Mouse (Mus musculus) small intestine, adult 2 months (tissue): ENCODE data around the gene Cdc123. TPM values are rescaled to one million over a fixed set of nuclear protein-coding genes. Genes with fewer than 3 reads are reported as not detected.

Experiments used
- H3K27ac ChIP-seq: fragments of 200-500 bp; 2 replicates; pipeline ENCODE4 v1.5.1; 2012; ENCODE audit warnings: low read depth, low read length, control low read depth, inconsistent platforms; ENCODE audit not compliant: insufficient read depth
- H3K27me3 ChIP-seq: fragments of 200-500 bp; 2 replicates; pipeline ENCODE4 v1.6.1; 2012; ENCODE audit warnings: mild to moderate bottlenecking, moderate library complexity, low read length, inconsistent platforms; ENCODE audit not compliant: control insufficient read depth, insufficient read depth
- H3K36me3 ChIP-seq: fragments of 200-500 bp; 2 replicates; pipeline ENCODE4 v1.6.1; 2012; ENCODE audit warnings: mild to moderate bottlenecking, low read length, control low read depth, inconsistent platforms; ENCODE audit not compliant: control insufficient read depth, insufficient read depth
- H3K4me1 ChIP-seq: fragments of 200-500 bp; 2 replicates; pipeline ENCODE4 v1.6.1; 2012; ENCODE audit warnings: low read length, inconsistent platforms, mixed read lengths; ENCODE audit not compliant: control insufficient read depth, insufficient read depth, insufficient read length
- H3K4me3 ChIP-seq: fragments of 200-500 bp; 2 replicates; pipeline ENCODE4 v1.5.1; 2012; ENCODE audit warnings: low read depth, mild to moderate bottlenecking, control low read depth, inconsistent platforms, low read length, moderate library complexity
- CTCF ChIP-seq: fragments of 200-500 bp; IDR thresholded peaks from 2 replicates; pipeline ENCODE4 v1.5.1; 2012; ENCODE audit warnings: low read depth, mild to moderate bottlenecking, control low read depth, inconsistent platforms, low read length, moderate library complexity, mixed read lengths; ENCODE audit not compliant: insufficient replicate concordance, insufficient read length; ENCODE audit errors: extremely low read depth
- POLR2A ChIP-seq: fragments of 200-500 bp; IDR thresholded peaks from 2 replicates; pipeline ENCODE4 v1.6.1; 2012; ENCODE audit warnings: low read depth, mild to moderate bottlenecking, control low read depth, inconsistent platforms, low read length, moderate library complexity
- WGBS: fragments of 180-500 bp; shearing (Covaris S2); methylation state at CpG from one replicate; pipeline ENCODE4 v1.1.7; 2018; 5-methylcytosine and 5-hydroxymethylcytosine counted together
- polyA plus RNA-seq: library from polyadenylated mRNA; depleted of rRNA; stranded (reverse); fragments of >200 nt; gene quantifications from 2 replicates; pipeline ENCODE4 v1.2.3, GENCODE M21; 2012

Gene Cdc123
- polyA plus RNA-seq, 1 experiment = 39.4 TPM

DNA sequence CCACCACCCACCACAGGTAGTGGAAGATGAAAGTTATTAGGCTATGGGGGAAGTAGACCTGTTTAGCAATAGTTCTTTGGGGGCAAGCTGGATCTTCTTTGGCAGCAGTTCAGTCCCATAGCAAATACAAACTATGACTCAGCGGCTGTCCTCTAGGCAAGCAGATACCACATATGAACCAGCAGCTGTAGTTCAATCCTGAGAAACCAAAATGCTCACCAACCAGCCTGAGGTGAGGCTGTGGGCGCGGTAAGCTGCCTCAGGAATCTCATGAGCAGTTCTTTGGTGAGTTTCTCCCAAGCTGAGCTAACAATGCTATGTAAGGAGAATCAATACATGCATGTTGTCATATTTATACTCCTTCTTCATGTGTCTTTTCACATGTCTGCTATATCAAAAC lies 57.6 kb downstream of the Cdc123 start:
- H3K36me3 ChIP-seq = no peaks in the 10 kb centered on the region
- H3K27me3 ChIP-seq = no peaks in the 10 kb centered on the region
- H3K27ac ChIP-seq = no peak overlapping the region
- H3K4me1 ChIP-seq = no peaks in the 10 kb centered on the region
- 76% methylated on average over 3 of the region's 3 CpGs for WGBS
- TF ChIP-seq POLR2A (no peak), CTCF (no peak)
- H3K4me3 ChIP-seq = no peak overlapping the region

DNA sequence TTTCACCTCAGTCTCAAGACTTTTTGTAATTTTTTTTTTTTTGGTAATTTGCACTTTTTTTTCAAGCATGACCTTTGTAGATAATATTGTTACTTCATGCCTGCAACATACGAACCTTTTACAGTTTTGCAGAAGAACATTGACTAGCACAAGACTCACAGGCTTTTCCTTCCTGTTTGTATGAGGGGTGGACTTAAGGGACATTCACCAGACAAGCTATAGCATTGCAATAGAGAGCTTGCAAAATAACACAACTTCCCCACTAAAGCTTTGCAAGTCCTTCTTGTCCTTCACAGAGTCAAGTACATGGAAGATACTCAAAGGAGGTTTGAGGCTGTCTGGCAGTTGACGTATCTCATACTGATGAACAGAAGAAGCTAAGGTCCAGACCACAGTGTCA lies 72.5 kb downstream of the Cdc123 start:
- WGBS = 85% methylated on average over 2 of the region's 2 CpGs
- H3K27me3 ChIP-seq = no peaks in the 10 kb centered on the region

DNA sequence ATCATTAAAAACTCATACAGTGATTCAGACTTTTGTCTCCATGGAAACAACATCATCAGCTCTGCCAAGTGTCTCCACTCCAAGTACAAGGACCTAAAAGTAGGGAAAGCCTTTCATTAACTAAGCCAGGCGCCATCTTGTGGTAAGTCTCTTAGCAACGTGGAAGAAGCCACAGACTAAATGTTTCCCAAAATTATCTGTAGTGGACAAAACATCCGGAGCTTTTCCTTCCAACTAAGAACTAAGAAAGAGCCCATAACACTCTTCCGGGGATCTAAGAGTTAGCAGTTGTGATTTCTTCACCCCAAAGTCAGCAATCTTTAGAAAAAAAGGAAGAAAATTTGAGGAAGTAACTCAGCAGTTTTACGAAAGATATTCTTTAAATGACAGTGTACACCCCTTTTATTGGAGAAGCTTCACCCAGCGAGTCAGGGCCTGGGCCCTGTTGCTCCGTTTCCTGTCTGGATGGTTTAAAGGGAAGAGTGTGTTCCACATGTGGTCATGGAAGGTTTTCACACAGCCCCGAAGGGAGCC lies 74.2 kb downstream of the Cdc123 start:
- Histone ChIP-seq H3K4me1 (peaks cover 2% of the 10 kb centered on the region; the same call in 1 of the 2 replicates), H3K4me3 (no peak overlapping the region), H3K27ac (no peak overlapping the region), H3K36me3 (no peaks in the 10 kb centered on the region), H3K27me3 (no peaks in the 10 kb centered on the region)
- no peak for TF ChIP-seq POLR2A
- TF ChIP-seq CTCF = no peak
- WGBS = 42% methylated on average over 8 of the region's 8 CpGs

More for the DNA sequence above, 72.5 kb downstream of the Cdc123 start:
- no peak overlapping the region for H3K27ac ChIP-seq
- no peaks in the 10 kb centered on the region for H3K4me1 ChIP-seq
- no peak overlapping the region for H3K4me3 ChIP-seq
- no peak for TF ChIP-seq POLR2A
- TF ChIP-seq CTCF = no peak
- H3K36me3 ChIP-seq = no peaks in the 10 kb centered on the region

DNA sequence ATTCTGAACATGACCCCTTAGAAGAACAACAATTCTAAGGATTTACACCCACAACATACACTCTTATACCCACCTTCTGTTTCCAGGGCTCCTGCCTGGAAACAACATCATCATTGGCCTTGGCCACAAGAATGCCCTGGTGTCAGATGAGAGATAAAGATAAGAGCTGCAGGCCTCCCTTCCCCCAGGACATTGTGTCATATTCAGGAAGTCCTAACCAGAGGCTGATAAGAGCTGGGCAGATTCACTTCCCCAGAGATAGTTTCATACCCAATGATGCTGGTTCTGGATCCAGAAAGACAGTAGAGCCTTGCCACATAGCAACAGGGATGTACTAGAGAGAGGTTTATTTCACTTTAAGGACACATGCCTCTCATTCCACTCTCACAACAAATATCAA lies 75.3 kb downstream of the Cdc123 start:
- Histone ChIP-seq H3K4me3 (no peak overlapping the region), H3K4me1 (peaks cover 2% of the 10 kb centered on the region; the same call in 1 of the 2 replicates), H3K36me3 (no peaks in the 10 kb centered on the region), H3K27ac (no peak overlapping the region), H3K27me3 (no peaks in the 10 kb centered on the region)
- TF ChIP-seq CTCF (no peak), POLR2A (no peak)

DNA sequence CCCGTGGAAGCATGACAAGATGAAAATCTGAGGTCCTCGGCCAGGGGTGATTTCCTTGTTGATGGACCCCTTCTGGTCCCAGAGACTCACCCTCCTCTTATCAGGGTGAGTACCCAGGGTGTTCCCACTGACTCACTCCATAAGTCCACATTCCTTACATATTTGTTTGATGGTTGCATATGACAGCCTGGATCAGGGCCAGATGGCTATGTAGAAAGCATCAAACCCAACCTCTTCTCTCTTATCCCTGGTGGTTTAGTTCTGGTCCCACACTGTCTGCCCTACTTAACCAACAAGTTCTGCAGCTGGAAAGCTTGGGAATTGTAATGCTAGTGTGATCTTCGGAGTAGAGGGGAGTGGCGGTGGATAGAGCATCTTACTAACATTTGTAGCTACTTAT lies 76.0 kb downstream of the Cdc123 start:
- Histone ChIP-seq H3K4me1 (peaks cover 2% of the 10 kb centered on the region; the same call in 1 of the 2 replicates), H3K27ac (no peak overlapping the region)
- 93% methylated on average over 4 of the region's 4 CpGs for WGBS

DNA sequence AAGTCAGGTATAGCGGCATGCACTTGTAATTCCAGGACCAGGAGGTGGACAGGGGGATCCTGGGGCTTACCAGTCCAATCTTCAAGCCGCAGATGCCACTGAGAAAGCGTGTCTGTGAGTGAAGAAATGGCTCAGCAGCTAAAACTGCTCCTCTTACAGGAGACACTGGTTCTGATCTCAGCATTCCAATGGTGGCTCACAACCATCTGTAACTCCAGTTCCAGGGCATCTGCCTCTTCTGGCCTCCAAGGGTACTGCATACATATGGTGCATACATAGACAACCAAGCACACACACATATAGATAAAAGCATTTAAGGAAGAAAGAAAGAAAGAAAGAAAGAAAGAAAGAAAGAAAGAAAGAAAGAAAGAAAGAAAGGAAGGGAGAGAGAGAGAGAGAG lies 82.9 kb downstream of the Cdc123 start:
- H3K27ac ChIP-seq = no peak overlapping the region
- no peak for TF ChIP-seq POLR2A
- no peak for TF ChIP-seq CTCF
- H3K4me3 ChIP-seq = no peak overlapping the region
- no peaks in the 10 kb centered on the region for H3K36me3 ChIP-seq
- H3K27me3 ChIP-seq = no peaks in the 10 kb centered on the region
- 94% methylated on average over 3 of the region's 3 CpGs for WGBS
- H3K4me1 ChIP-seq = peaks cover 2% of the 10 kb centered on the region; the same call in 1 of the 2 replicates

More for the DNA sequence above, 76.0 kb downstream of the Cdc123 start:
- H3K36me3 ChIP-seq = no peaks in the 10 kb centered on the region
- H3K4me3 ChIP-seq = no peak overlapping the region
- H3K27me3 ChIP-seq = no peaks in the 10 kb centered on the region
- no peak for TF ChIP-seq POLR2A
- no peak for TF ChIP-seq CTCF

DNA sequence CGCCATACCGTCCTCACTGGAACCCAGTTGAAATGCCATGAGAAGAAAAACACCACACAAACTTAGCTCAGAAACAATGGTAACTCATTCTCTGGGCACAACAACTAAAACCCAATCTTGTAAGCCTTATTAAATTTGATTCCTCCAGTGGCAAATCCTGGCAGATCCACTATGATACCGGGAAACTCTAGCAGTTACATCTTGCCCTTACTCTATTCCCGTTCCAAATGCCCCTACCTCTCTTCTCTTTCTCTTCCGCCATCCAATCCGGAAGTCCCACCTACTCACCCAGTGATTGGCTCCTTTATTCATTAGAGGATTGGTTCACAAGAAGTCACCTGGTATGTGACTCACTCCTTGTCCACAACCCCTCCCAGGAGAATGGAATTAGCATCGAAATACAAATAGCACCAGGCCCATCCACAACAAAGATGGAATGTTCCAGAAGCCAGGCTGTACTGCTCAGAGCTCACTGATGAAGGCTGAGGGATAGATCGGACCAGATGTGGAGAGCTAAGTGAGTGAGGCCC lies 84.4 kb downstream of the Cdc123 start:
- H3K4me3 ChIP-seq = no peak overlapping the region
- H3K36me3 ChIP-seq = no peaks in the 10 kb centered on the region
- no peak for TF ChIP-seq CTCF
- TF ChIP-seq POLR2A = no peak
- no peak overlapping the region for H3K27ac ChIP-seq
- no peaks in the 10 kb centered on the region for H3K27me3 ChIP-seq
- WGBS = 96% methylated on average over 8 of the region's 8 CpGs
- H3K4me1 ChIP-seq = no peaks in the 10 kb centered on the region

DNA sequence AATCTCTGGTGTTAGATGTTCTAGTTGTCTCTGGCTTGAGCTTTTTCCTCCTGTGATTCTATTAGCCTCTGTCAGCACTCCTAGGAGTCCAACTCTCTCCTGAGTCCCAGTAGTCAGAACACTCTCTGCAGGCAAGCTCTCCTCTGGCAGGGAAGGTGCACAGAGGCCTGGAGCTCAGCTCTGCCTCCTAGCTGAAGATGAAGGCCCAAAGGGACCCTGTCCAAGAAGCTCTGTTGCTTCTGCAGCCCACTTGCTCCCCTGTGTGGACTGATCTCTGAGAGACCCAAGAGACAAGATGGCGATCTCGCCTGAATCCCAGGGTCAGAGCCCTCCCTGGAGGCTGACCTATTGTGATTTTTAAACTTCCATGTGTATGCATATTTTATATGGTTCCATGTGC lies 86.4 kb downstream of the Cdc123 start:
- H3K36me3 ChIP-seq = no peaks in the 10 kb centered on the region
- no peak overlapping the region for H3K27ac ChIP-seq
- WGBS = 90% methylated on average over 2 of the region's 2 CpGs
- H3K4me3 ChIP-seq = no peak overlapping the region
- no peak for TF ChIP-seq POLR2A
- TF ChIP-seq CTCF = no peak
- H3K27me3 ChIP-seq = no peaks in the 10 kb centered on the region
- H3K4me1 ChIP-seq = 0 out of 2 replicates have a peak, but pooled peaks cover 2% of the 10 kb centered on the region
